Mouse (Mus musculus): ENCODE data around the gene Fam241b.

DNA sequence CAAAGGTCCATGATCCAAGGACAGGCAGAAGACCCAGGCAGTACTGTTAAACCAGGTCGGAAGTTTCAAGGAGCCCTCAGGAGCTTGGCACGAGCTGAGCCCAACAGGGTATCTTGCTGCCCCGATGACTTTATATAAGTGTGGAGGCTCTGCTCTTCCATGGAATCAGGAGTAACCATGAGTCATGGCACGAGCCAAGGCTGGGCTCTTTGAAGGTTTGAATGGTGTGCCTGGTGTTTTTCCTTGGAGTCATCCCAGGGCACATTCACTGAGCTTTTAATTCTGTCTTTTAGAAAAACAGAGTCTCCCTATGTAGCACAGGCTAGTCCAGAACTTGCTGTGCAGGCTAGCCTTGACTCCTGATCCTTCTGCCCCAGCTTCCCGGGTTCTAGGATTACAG lies 55.3 kb downstream of the Fam241b start:
- TF ChIP-seq CTCF (IDR thresholded peaks at IDR 0.05; ENCODE audit: borderline replicate concordance, extremely low read depth, insufficient read depth, insufficient read length) (no peak), POLR2A (IDR thresholded peaks at IDR 0.05; ENCODE audit: borderline replicate concordance, extremely low read depth, insufficient read depth, insufficient read length, poor library complexity, severe bottlenecking) (no peak)

Data from brain, embryonic 14.5 days (tissue).